Mouse (Mus musculus): ENCODE measurements around the gene Fgfbp1. TPM values are rescaled to one million over a fixed set of nuclear protein-coding genes. Genes with fewer than 3 reads are reported as not detected.

Gene Fgfbp1
- polyA plus RNA-seq, 1 experiment from 2014 or later: 7.9 TPM

DNA sequence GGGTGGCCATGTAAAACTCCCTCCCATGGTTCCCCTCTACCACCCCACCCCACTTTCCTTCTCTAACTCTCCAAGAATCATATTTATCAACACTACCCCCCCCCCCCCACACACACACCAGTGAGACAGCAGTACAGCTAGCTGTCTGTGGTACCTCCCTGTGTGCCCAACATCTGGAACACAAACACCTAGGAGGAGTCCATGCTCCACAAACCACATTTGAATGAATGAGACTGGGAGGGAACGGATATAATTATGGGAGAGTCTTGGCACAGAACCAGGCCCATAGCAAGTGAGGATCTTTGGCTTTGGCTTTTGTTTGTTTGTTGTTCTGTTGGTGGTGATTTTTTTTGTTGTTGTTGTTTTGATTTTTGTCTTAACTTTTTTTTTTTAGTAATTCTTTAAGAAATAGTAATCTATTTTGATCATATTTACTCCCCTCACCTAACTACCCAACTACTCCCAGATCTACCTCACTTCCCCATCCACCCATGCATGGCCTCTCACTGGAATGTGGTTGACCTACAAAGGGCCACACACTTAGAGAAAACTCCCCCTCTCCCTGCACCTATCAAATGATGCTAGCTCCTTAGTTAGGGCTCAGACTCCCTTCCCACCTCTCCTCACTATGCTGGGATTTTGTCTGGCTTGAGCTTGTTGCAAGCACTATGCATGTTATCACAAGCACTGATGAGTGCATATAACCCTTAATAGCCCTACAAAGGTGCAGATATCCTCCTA lies 4.6 kb downstream of the Fgfbp1 start:
- H3K27ac ChIP-seq (ENCODE audit: low read length): no peak overlapping the region
- 36% methylated on average over 1 of the region's 1 CpGs for WGBS

DNA sequence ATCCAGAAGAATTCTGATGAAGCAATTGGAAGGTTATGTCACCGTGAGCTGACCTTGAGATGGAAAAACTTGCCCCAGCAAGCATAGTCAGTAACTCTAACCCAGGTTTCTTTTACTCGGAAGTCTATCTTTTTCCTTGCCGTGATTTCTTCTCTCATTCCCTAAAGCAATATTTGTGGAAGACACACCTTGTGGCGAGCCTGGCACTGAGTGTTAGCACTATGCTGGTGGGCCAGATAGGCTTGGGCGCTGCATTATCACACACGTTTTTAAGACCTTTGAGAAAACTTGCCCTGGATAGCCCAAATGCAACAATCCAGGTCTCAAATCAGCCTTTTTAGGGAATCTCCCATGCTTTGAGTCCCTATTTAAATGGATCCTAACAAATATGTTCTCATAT lies 7.4 kb downstream of the Fgfbp1 start:
- no peak overlapping the region for H3K4me2 ChIP-seq (ENCODE audit: low read length)
- H3K4me3 ChIP-seq (replicated peaks; ENCODE audit: low read length): no peak overlapping the region
- H3K27ac ChIP-seq (ENCODE audit: low read length): no peak overlapping the region
- H3K9ac ChIP-seq (replicated peaks; ENCODE audit: low read depth, low read length): no peak overlapping the region
- ATAC-seq: no peak
- no peaks in the 10 kb centered on the region for H3K27me3 ChIP-seq (replicated peaks; ENCODE audit: control insufficient read depth, insufficient read depth, low read length)
- WGBS: 90% methylated on average over 6 of the region's 6 CpGs
- no peaks in the 10 kb centered on the region for H3K9me3 ChIP-seq (ENCODE audit: control insufficient read depth, low read length)
- no peaks in the 10 kb centered on the region for H3K4me1 ChIP-seq (replicated peaks; ENCODE audit: control insufficient read depth, insufficient read depth, low read length)
- no peaks in the 10 kb centered on the region for H3K36me3 ChIP-seq (ENCODE audit: control insufficient read depth, insufficient read depth)

More for the DNA sequence above, 4.6 kb downstream of the Fgfbp1 start:
- H3K27me3 ChIP-seq (replicated peaks; ENCODE audit: control insufficient read depth, insufficient read depth, low read length): no peaks in the 10 kb centered on the region
- no peaks in the 10 kb centered on the region for H3K9me3 ChIP-seq (ENCODE audit: control insufficient read depth, low read length)
- H3K4me1 ChIP-seq (replicated peaks; ENCODE audit: control insufficient read depth, insufficient read depth, low read length): no peaks in the 10 kb centered on the region
- no peak overlapping the region for H3K9ac ChIP-seq (replicated peaks; ENCODE audit: low read depth, low read length)
- no peak overlapping the region for H3K4me3 ChIP-seq (replicated peaks; ENCODE audit: low read length)
- no peak for ATAC-seq
- H3K36me3 ChIP-seq (ENCODE audit: control insufficient read depth, insufficient read depth): no peaks in the 10 kb centered on the region
- no peak overlapping the region for H3K4me2 ChIP-seq (ENCODE audit: low read length)

DNA sequence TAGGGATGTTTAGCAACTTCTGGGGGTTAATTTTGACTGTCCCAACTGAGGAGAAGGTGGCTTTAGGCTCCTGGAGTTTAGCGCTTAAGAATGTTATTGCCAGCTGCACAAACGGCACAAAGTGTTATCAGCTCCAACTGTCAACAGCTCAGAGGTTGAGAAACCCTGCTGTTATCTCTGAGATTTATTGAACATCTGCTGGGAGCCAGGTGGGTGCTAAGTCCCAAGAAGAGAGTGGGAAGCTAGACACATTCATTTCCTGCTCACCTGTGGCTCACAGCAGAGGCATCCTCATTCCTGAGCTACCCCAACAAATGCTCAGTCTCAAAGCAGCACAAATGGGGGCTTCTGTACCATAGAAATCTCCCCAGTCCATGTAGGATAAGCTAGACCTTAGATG lies 10.4 kb downstream of the Fgfbp1 start:
- Histone ChIP-seq H3K36me3 (ENCODE audit: control insufficient read depth, insufficient read depth) (no peaks in the 10 kb centered on the region), H3K4me2 (ENCODE audit: low read length) (no peak overlapping the region), H3K4me3 (replicated peaks; ENCODE audit: low read length) (no peak overlapping the region), H3K9me3 (ENCODE audit: control insufficient read depth, low read length) (no peaks in the 10 kb centered on the region), H3K9ac (replicated peaks; ENCODE audit: low read depth, low read length) (no peak overlapping the region), H3K4me1 (replicated peaks; ENCODE audit: control insufficient read depth, insufficient read depth, low read length) (no peaks in the 10 kb centered on the region), H3K27me3 (replicated peaks; ENCODE audit: control insufficient read depth, insufficient read depth, low read length) (no peaks in the 10 kb centered on the region), H3K27ac (ENCODE audit: low read length) (no peak overlapping the region)
- 89% methylated on average over 2 of the region's 2 CpGs for WGBS
- ATAC-seq: no peak

DNA sequence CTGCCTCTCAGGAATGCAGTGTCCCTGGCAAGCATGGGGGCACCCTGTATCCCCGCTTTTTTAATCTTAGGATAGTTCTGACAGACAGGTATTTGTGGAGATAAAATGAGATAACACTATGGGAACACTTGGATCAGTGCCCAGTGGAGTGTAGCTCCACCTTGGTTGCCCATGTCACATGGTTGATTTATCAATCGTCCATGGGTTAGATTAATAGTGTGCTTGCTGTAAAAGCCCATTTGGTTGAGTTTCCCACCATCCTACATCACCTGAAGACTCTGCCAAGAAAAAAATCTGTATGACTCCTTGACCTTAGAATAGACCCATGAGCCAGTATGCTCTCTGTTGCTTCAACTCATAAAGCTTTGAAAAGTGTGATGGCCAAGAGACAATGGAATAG lies 11.0 kb downstream of the Fgfbp1 start:
- 83% methylated on average over 2 of the region's 2 CpGs for WGBS
- Histone ChIP-seq H3K9me3 (ENCODE audit: control insufficient read depth, low read length) (no peaks in the 10 kb centered on the region), H3K4me1 (replicated peaks; ENCODE audit: control insufficient read depth, insufficient read depth, low read length) (no peaks in the 10 kb centered on the region), H3K36me3 (ENCODE audit: control insufficient read depth, insufficient read depth) (no peaks in the 10 kb centered on the region), H3K27ac (ENCODE audit: low read length) (no peak overlapping the region), H3K4me3 (replicated peaks; ENCODE audit: low read length) (no peak overlapping the region), H3K27me3 (replicated peaks; ENCODE audit: control insufficient read depth, insufficient read depth, low read length) (no peaks in the 10 kb centered on the region), H3K4me2 (ENCODE audit: low read length) (no peak overlapping the region), H3K9ac (replicated peaks; ENCODE audit: low read depth, low read length) (no peak overlapping the region)
- no peak for ATAC-seq

DNA sequence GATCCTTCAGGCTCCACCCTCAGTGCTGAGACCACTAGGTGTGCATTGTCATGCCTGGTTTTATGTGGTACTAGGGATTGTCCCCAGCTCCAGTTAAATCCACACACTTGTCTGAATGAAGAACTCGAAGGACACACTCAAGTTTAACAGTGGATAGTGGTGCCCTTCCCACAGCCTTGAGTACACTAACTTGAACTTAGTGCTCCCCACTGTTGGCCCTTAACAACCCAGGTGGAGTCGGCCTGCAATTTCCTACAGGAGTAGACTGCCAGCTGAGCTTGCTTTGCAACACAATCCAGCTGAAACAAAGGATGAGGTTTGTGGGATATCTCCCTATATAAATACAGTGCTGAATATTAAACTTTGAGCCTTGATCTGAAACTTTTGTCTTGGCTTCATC lies 12.9 kb downstream of the Fgfbp1 start:
- no peaks in the 10 kb centered on the region for H3K9me3 ChIP-seq (ENCODE audit: control insufficient read depth, low read length)
- H3K36me3 ChIP-seq (ENCODE audit: control insufficient read depth, insufficient read depth): no peaks in the 10 kb centered on the region
- H3K9ac ChIP-seq (replicated peaks; ENCODE audit: low read depth, low read length): no peak overlapping the region
- H3K4me1 ChIP-seq (replicated peaks; ENCODE audit: control insufficient read depth, insufficient read depth, low read length): no peaks in the 10 kb centered on the region
- no peaks in the 10 kb centered on the region for H3K27me3 ChIP-seq (replicated peaks; ENCODE audit: control insufficient read depth, insufficient read depth, low read length)
- 62% methylated on average over 2 of the region's 2 CpGs for WGBS
- no peak overlapping the region for H3K4me2 ChIP-seq (ENCODE audit: low read length)
- H3K4me3 ChIP-seq (replicated peaks; ENCODE audit: low read length): no peak overlapping the region
- no peak overlapping the region for H3K27ac ChIP-seq (ENCODE audit: low read length)
- ATAC-seq: no peak

DNA sequence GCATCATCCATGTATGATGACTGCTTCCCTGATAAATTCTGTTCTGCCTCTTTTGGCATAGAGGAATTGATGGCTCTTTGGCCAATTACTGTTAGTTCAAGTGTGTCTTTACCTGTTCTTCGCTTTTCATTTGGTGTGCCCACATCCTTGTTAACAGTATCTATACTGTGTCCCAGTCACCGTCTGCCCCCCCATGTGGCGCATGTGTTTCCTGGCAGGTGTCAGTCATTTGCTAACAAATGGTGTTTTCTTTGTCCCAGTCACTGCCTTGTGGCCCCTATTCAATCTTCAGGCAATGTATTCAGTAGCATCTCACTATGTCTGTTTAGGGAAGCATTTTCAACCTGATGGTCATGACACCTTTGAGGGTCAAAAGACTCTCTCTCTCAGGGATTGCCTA lies 20.5 kb downstream of the Fgfbp1 start:
- Histone ChIP-seq H3K4me2 (ENCODE audit: low read length) (no peak overlapping the region), H3K27ac (ENCODE audit: low read length) (no peak overlapping the region), H3K27me3 (replicated peaks; ENCODE audit: control insufficient read depth, insufficient read depth, low read length) (no peaks in the 10 kb centered on the region), H3K36me3 (ENCODE audit: control insufficient read depth, insufficient read depth) (no peaks in the 10 kb centered on the region), H3K9ac (replicated peaks; ENCODE audit: low read depth, low read length) (no peak overlapping the region), H3K4me1 (replicated peaks; ENCODE audit: control insufficient read depth, insufficient read depth, low read length) (no peaks in the 10 kb centered on the region), H3K4me3 (replicated peaks; ENCODE audit: low read length) (no peak overlapping the region), H3K9me3 (ENCODE audit: control insufficient read depth, low read length) (no peaks in the 10 kb centered on the region)
- 93% methylated on average over 3 of the region's 3 CpGs for WGBS
- no peak for ATAC-seq

DNA sequence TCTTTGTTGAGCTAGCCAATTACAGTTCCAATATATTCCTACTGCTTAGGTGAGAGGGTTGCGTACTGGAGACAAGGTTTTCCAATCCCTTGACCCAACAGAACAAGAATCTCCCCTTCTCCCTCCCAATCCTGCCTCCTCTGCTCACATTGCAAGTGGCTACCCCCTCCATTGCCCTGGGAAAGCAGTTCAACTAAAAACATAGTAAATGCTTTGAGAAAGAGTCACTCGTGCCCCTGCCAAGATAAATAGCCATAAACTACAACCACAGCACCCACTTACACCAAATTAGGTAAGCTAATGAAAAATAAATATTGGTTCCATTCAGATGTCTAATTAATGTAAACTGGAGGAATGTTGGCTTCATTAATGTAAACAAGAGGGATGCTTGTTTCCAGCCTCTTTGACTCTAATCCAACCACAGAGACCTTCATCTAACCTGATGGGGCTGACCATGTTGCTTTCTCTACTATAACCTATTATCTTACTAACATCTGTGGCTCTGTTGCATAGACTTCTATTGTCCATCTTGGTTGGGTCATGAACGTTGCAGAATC lies 21.6 kb downstream of the Fgfbp1 start:
- no peak overlapping the region for H3K9ac ChIP-seq (replicated peaks; ENCODE audit: low read depth, low read length)
- H3K4me2 ChIP-seq (ENCODE audit: low read length): no peak overlapping the region
- no peaks in the 10 kb centered on the region for H3K27me3 ChIP-seq (replicated peaks; ENCODE audit: control insufficient read depth, insufficient read depth, low read length)
- H3K4me3 ChIP-seq (replicated peaks; ENCODE audit: low read length): no peak overlapping the region
- WGBS: 84% methylated on average over 3 of the region's 3 CpGs
- H3K36me3 ChIP-seq (ENCODE audit: control insufficient read depth, insufficient read depth): no peaks in the 10 kb centered on the region
- no peaks in the 10 kb centered on the region for H3K4me1 ChIP-seq (replicated peaks; ENCODE audit: control insufficient read depth, insufficient read depth, low read length)
- H3K9me3 ChIP-seq (ENCODE audit: control insufficient read depth, low read length): no peaks in the 10 kb centered on the region
- no peak for ATAC-seq
- H3K27ac ChIP-seq (ENCODE audit: low read length): no peak overlapping the region

DNA sequence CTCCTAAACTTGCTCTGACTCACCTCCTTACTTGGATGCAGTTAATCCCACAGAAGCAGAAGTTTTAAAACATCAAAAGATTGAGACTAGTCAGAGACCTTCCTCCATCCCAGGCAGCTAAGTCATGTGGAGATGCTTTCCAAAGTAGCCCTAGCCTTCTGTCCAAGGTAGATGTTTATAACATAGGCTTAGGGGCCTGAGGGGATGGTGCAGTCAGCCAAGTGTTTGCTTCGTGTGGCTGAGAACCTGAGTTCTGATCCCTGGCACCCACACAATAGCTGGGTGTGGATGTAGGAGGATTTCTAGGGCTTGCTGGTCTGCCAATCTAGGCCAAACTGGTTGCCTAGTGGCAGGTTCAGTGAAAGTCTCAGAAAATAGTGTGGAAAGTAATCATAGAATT lies 28.3 kb downstream of the Fgfbp1 start:
- Histone ChIP-seq H3K9me3 (ENCODE audit: control insufficient read depth, low read length) (no peaks in the 10 kb centered on the region), H3K27me3 (replicated peaks; ENCODE audit: control insufficient read depth, insufficient read depth, low read length) (no peaks in the 10 kb centered on the region), H3K4me3 (replicated peaks; ENCODE audit: low read length) (no peak overlapping the region), H3K4me1 (replicated peaks; ENCODE audit: control insufficient read depth, insufficient read depth, low read length) (no peaks in the 10 kb centered on the region; the same call in 1 of the 2 replicates), H3K4me2 (ENCODE audit: low read length) (no peak overlapping the region), H3K27ac (ENCODE audit: low read length) (no peak overlapping the region), H3K9ac (replicated peaks; ENCODE audit: low read depth, low read length) (no peak overlapping the region), H3K36me3 (ENCODE audit: control insufficient read depth, insufficient read depth) (no peaks in the 10 kb centered on the region)
- 70% methylated on average over 1 of the region's 1 CpGs for WGBS
- ATAC-seq: no peak

DNA sequence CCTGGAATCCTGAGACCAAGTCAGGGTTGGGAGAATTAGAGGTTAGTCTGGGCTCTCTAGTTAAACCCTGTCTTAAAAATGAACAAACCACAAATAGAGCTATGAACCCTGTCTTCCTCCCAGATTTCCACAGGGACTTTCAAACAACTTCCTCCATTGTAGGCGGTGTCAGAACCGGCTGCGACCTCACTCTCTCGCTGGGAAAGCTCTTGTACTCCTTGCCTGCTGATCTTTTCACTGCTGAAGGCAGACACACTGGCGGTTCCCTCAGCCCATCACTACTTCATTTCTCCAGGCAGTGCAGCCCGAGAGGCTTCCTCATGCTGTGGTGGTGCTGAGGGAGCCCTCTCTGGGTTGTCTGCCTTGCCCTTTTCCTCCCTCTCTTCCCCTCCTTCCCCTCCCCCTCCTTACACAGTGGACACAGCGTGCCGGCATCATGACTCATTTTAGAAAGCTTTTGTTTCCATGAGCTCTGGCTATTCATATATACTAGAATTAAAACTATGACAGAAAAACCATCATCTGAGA lies 32.8 kb downstream of the Fgfbp1 start:
- no peak overlapping the region for H3K27ac ChIP-seq (ENCODE audit: low read length)
- ATAC-seq: 0 out of 2 replicates have a peak, but pooled peaks have one; percentile 23
- no peak overlapping the region for H3K4me3 ChIP-seq (replicated peaks; ENCODE audit: low read length)
- H3K36me3 ChIP-seq (ENCODE audit: control insufficient read depth, insufficient read depth): no peaks in the 10 kb centered on the region
- no peaks in the 10 kb centered on the region for H3K9me3 ChIP-seq (ENCODE audit: control insufficient read depth, low read length)
- H3K27me3 ChIP-seq (replicated peaks; ENCODE audit: control insufficient read depth, insufficient read depth, low read length): no peaks in the 10 kb centered on the region
- 0 out of 2 replicates have a peak overlapping the region, but pooled peaks have one; percentile 6 for H3K9ac ChIP-seq (replicated peaks; ENCODE audit: low read depth, low read length)
- peaks cover 5% of the 10 kb centered on the region for H3K4me1 ChIP-seq (replicated peaks; ENCODE audit: control insufficient read depth, insufficient read depth, low read length)
- 2% methylated on average over 8 of the region's 8 CpGs for WGBS
- peak overlapping the region; percentile 32 for H3K4me2 ChIP-seq (ENCODE audit: low read length)
